Mouse (Mus musculus): Measurements from ENCODE around the gene Lbr.
"Not testable (repeated sequence)": the region's sequence is repeated elsewhere in the genome, so short reads cannot be mapped to it uniquely, and the experiment has no call there.

Lbr gene

DNA sequence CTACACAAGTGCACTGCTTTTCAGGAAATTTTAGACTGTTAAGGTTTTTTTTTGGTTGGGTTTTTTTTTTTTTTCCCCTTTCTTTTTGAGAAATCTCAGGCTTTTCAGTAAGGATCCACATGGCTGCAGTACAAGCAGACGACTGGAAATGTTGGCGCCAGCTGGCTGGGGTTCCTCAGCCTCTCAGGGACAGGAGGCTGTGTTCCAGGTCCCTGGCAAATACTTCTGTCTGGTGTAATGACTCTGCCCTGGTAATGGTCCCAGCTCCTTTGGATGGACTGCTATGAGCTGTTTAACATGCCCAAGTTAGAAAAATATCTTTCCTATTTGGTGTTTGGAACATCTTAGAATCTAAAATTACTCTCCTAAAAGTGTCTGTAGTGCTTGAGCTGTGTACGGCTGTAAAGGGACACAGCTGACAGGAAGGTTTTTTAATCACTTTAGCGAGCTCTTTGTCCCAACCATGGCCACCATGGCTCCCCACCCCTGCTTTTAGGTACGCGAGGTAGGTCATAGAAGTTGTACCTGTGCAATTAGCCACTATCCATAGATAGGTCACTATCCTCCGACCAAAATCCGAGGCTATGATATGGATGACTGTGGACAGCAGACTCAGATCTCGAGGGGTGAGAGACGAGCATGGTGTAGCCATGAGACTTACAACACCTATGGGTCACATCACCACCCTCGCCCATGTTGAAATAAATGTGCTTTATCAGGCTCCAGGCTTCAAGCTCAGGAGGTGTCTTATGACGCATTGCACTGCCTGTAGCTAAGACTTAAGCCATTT, 8.9 kb upstream of the Lbr start:
- peak; percentile 65 for DNase-seq

DNA sequence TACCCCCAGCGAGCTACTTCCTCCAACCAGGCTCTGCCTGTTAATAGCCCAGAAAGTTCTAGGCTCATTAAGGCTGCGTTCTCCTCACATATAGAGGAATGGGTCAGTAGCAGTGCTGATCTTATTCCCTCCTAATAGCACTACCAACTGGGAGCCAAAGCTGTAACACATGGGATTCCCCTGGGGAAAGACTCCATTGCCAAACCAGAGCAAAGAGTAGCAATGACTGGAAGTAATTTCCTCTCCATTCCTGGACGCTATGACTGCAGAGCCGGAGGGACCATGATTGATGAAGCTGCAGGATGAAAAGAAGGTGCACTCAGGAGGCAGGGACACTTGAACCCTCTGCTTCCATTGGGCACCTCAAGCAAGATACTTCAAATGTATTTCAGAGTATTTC, 7.6 kb upstream of the Lbr start:
- DNase-seq = no peak

DNA sequence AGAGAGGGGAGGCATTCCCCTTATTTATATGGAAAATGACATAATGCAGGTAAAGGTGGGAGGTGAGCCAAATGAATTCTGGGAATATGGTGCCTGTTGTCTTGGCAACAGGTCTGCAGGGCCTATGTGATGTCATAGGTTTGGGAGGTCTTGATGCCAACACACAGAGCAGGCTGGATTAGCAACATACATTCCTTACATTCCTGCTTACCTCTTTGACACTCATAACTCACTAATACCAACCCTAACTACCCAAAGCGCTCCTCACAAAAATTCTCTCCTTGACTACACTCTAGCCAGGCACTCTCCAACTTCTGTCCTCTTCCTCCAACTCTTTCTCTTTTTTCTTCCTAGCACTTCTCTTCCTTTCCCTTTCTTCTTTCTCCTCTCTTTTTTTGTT, 5.4 kb upstream of the Lbr start:
- DNase-seq = no peak

DNA sequence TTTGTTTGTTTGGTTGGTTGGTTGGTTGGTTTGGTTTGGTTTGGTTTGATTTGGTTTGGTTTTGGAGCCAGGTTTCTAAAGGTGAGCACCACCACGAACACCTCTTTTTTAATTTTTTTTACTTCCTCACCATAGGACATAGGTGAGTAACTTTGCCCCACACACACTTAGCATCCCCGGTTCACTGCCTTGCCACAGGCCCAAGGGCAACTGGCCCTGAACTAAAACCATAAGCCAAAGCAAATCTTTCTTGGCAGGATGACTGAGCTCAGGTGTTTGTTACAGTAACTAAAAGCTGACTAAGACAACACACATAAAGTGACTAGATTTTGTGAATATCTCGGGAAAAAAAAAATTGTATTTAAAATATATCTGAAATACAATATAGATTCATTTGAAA, 4.5 kb upstream of the Lbr start:
- no peak for DNase-seq

DNA sequence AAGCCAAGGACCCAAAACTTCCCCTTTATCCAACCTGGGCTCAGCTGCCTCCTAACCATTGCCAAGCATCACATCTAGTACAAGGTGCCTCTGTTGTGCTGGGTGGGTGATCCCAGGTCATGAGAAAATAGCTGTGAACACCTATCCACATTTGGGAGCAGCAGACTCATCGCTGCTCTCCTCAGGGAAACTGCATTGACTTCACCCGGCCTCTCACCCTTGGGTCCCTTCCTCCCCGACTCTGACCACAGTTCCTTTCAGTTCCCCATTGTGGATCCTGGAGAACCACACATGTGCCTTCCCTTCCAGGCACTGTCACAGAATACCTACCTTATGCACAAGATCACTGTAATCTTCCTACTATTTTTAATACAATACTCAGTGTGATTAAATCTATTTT, 2.9 kb upstream of the Lbr start:
- DNase-seq = no peak

DNA sequence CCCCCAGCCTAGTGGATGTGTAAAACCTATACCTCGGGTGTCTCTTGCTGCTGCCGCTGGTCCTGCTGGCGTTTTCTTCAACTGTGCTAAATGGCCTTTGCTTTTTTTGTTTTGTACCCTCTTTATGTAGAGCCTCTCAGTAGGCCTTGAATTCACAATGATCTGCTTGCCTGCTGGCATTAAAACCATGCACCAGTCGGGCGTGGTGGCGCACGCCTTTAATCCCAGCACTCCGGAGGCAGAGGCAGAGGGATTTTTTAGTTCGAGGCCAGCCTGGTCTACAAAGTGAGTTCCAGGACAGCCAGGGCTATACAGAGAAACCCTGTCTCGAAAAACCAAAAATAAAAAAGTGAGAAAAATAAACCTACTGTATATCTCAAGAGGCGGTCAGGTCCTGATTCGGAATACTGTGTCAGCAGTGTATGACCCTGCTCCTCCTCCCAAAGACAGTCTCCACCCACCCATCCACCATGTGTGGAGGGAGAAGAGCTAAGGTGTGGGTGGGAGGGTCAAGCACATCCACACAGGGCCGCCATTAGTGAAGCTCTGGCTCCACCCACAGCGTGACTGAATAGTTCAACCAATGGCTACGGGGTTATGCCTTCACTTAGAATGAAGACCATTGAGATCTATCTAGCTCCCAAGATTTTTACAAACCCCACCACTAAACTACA, 2.2 kb upstream of the Lbr start:
- DNase-seq = no peak

DNA sequence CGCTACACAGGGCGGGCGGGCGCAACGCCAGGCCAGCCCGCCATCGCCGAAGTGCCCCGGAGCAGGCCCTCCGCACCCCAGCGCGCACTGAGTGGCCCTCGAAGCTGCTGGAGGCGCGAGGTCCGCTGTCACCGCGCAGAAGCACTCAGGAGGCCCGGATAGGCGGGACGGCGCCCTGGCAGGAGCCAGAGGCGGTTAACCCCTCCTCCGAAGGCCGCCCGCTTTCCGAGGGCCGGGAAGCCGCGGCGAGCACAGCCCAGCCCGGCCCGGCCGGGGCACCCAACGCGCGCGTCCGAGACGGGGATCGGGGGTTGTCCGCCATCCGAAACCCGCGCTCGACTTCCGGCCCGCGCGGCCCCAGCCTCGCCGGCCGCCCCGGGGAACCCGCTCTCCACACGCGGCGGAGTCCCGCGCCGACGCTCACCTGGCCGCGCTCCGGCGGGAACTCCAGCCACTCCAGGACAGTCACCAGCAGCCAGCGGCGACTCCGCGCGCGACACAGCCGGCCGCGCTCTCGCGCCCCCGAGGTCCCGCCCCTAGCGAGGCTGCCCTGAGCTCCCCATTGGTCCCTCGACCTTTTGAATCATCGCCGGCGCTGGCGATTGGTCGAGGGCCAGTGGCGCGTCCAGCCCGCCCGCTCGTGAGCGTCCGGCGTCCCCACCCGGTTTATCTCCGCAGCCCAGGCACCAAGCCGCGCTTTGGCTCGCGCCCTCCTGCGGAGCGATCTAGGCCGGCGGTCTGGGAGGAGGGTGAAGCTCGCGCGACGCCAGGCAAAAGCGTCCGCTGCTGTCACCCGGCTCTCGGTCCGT, 778 bp downstream of the Lbr start:
- peak; percentile 95 for DNase-seq

DNA sequence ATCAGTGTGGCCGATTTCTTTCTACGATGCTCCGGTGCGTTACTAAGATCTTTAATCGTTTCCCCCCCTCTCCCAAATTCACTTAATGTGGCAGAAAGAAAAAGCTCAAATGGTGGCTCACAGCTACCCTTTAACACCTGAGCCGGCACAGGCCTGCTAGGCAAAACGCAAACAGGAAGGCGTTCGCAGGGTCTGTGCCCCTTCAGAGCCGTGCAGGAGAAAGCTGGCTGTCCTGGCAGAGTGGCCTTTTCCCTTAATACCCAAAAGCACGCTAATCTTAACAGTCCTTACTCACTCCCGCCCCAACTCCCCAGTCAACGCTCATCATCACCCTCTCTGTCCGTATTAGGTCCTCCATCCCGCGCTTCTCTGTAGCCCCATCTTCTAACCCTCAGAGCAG, 1.4 kb downstream of the Lbr start:
- DNase-seq = no peak

DNA sequence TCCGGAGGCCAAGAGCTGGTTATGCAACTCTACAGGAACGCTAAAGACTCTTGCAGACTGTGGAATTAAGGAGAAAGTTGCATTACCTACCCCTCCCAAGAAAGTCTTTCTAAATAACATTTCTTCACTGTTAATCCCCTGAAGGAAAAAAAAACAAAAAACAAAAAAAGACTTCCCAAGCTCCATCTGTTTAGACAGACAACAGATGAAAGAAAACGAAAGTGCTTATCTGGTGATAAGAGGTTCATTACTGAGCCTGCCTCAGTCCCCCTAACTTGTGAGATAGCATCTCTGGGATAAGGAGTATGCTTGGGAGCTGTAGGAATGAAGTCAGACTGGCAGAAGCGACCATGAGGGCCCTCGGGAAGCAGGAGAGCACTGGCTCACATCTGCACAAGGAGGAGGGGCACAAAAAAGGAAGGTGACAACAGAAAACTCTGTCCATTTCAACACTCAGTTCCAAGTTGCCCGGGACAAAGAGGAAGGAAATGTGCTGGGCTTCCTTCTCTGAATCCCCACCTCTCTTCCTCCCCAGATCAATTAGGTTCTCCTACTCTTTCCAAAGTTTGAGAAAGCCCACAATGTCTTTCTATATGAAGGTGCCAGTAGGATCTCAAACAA, 3.0 kb downstream of the Lbr start:
- no peak for DNase-seq

DNA sequence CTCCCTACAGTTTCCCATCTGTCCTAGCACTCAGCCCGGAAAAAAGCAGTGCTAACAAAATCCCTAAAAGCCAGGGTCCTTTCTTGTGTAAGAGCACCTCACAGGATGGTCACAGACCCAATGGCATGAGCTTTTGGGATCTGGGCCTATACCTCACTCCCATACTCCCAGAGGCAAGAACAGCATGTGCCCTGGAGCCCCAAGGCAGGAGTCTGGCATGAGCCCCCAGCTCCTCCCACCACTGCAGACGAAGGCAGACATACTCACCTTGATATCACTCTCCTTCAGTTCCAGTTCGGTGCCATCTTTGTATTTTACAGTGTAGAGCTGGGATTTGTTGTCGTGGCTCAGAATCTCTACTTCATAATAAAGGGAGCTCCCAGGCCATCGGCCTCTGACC, 4.7 kb downstream of the Lbr start:
- DNase-seq = no peak

DNA sequence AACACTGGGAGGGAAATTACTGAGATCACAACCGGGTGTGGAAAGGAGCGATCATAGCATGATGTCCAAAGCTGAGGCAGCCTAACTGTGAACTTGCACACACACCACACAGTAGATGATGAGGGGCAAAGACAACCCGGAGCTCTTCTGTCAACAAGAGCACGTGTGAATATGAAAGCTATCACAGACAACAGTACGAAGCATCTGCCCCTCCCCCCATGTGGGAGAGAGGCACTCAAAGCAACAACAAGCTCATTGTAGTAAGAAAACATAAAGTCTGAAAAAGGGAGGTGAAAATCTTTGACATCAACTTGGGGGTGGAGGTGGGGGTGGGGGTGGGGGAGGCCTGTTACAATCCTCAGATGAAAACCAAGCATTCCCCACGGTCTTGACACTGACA, 9.7 kb downstream of the Lbr start:
- peak; percentile 24 for DNase-seq

DNA sequence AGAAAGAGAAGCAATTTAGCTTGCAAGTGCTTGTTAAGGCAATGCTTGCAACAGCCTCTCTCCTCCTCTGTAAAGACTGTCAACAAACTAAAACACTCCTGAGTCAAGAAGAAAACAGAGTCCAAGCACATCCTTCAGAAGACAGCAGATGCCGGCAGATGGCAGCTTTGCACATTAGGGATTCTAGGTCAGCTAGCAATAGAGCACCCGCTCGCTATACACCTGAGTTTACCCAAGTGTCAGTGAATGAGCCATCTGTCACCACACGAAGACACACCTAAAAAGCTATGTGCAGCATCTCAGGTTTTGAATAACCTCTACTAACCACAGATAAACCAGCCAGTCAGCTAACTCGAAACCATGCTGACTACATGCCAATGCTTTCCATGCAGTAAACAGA, 10.1 kb downstream of the Lbr start:
- no peak for DNase-seq

DNA sequence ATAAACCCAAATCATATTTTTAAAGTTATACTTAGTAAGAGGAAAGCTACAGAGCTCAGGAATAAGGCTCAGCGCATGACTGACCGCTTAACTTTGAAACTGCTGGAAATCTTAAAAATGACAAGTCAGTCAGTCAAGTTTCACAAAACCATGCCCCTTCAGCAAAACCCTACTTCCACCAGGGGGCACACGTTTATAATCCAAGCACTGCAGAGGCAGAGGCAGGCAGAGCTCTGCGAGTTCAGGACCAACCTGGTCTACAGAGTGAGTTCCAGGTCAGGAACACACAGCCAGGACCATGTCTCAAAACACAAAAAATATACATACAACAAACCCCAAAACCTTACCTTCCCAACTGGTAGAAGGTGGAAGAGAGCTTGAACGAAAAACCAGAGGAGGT, 14.5 kb downstream of the Lbr start:
- no peak for DNase-seq

DNA sequence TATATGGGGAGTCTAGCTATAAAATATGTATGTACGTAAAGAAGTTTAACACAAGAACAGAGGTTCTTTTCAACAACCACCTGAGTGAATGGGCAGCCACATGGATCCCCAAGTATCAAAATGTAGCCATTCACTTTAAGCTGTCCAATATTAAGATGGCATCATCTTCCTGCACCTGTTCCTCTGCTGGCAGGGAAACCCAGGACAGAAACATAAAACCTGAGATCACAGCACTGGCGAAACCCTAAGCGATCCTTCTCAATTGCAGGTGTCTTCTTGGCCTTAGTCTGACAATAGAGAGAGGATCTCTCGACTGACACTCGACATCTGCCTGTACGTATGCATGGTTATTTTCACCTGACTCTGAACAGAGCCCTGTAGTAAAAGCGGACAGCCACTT, 16.1 kb downstream of the Lbr start:
- no peak for DNase-seq

DNA sequence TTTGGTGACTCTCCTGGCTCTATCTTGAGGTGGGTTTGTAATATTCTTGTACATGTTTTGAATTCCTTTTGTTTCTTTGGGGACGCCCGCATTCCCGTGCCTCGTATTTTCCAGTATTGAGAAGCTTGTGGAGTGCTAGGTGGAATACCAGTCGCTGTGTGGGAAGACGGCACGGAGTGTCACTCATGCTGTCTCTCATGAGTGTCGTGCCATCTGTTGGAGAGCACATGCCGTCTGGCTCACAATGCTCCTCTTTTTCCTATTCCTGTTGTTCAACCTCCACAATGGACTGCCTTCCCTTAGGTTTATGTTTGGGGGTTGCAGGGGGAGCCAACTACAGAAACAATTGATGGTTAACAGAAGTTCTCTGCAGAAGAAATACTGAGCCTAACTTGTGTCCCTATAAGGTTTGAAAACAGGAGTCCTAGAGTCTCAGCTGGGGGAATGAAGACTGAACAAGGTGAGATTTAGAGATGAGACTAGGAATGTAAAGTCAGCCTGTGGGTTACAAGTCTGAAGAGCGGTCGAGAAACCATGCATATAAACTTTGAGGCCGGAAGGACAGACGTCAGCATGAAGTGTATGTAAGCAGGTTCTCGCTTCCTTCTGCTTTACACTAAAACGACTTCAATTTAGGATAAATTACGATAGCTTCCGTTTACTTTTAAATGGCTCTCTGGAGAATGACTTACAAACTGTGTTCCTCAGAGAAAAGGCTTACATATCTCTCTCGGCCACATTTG, 31.2 kb downstream of the Lbr start:
- DNase-seq = peak; percentile 74

DNA sequence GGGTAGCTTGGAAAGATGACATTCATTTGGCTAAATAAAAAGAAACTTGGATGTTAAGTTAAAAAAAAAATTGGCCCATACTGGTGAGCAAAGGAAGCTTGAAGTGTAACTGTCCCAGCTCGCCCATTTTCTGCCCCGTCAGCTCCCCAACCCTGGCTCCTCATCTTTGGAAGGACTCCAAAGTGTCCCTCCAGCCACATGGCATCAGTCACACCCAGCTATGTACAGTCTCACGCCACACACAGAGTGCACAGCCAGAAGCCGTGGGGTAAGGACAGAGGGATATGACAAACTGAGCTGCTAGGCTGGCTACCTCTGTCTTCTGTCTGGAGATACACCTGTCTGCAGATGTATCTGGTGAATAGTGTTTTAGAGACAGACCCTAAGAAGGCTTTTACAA, 42.2 kb downstream of the Lbr start:
- no peak for DNase-seq

DNA sequence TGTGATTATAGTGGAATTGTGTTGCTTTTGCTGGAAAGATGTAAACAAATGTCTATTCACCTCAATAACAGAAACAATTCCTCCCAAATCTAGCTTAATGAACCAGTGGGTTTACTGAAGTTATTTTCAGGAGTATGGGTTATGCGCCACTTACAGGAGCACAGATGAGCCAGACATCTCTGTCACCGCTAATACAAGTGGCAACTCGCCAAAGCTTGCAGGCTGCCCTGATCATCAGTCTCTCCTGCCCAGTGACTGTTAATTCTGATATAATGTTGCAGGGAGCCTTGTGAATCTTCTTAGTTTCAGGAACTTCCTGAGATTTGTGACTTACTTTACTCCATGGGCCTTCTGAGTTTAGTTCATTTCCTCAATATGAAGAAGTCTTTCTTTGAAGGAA, 42.9 kb downstream of the Lbr start:
- no peak for DNase-seq

DNA sequence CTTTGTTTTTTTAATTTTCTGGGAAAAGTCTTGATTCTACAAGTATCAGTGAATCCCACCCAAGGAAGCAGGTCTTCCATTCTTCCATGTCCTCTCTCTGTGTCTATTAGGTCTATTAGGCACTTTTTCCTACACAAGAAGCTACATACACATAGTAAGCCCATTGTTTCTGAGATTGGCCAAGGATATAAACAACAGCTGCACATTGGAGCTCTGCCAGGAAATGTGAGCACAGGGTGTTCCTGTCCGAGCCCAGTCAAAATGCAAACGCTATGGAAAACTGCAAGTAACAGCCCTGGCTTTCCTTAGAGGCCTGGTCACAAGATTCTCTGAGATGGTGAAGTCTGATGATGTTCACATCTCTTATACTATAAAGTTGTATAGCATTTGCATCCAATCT, 49.3 kb downstream of the Lbr start:
- peak; percentile 75 for DNase-seq

DNA sequence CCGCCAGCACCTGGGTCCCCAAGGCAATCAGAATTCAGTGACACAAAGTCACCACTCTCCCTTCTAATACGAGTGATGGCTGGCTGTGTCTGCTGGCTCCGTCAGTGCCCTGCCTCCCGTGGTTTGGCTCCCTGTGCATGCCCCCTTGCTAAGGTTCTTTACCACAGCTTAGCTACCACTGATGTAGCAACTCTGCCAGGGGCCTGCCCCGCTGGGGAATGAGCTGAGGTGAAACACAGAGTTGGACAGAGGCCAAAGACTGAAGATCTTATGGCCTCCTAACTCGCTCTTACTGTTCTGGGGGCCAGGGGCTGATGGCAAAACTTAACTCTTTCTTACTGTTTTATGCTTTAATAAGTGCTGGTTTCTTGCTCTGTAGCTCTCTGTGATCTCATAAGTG, 52.9 kb downstream of the Lbr start:
- no peak for DNase-seq

DNA sequence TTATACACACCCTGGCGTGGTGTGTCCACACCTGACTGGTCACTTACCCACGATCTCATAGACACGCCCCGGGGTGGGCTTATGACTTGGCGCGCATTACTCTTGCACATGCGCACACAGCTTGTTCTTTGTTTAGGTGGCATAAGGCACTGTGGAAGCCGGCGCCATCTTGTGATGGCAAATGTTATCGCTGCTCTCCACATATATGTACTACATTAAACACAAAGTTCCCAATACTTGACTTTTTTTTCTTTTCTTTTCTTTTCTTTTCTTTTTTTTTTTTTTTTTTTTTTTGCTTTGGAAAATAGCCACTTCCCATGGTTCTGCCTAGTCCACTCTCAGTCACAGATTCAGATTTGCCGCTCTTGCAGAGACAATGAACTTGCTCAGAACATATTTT, 60.2 kb downstream of the Lbr start:
- not testable (repeated sequence) for DNase-seq

DNA sequence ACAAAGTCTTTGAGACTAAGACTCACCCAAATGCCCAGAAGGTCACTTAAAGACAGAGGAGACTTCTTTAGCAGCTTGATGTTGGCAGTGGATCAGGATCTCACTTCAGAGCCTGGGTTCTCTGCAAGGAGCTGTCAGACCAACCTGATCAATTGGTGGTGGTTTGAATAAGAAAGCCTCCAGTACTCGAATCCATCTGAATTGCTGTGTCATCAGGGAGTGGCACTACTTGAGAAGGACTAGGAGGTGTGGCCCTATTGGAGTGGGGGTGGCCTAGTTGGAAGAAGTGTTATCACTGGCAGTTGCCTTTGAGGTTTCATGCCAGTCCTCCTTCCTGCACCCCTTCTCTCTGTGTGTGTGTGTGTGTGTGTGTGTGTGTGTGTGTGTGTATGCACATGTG, 66.3 kb downstream of the Lbr start:
- DNase-seq = no peak

DNA sequence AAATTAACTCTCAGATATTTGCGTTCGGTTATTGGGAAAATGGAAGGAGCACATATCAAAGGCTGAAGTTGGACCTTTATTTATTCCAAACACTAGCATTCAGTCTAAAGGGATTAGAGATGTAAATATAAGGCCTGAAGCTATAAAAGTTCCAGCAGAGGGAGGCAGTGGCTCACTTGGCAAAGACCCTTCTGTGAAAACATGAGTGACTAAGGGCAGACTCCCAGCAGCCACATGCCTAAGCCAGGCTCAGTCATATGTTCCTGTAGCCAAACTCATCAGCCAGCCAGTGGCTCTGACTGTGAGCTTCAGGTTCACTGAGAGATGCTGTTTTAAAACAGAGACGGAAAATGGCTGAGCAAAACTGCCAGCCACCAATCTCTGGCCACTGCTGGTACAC, 71.0 kb downstream of the Lbr start:
- DNase-seq = no peak

DNA sequence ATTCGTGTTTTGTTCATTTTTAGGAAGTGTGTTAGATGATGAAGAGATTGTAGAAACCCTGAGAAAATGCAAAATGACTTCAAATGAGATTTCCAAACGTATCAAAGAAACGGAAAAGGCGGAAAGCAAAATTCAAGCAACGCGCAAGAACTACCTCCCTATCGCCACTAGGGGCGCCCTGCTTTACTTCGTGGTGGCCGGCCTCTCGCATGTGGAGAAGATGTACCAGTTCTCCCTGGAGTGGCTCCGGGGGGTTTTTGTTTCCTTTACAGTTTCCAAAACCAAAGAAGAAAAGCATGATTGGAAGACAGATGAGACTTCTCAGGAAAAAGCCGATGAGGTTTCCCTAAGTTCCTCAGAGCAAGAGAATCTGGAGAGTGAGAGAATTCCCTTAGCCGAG, 73.5 kb downstream of the Lbr start:
- DNase-seq = no peak

All from layer of hippocampus, adult 9-11 months (tissue).